Mouse (Mus musculus) thymus, adult 2 months (tissue): Measurements from ENCODE around the gene Fam166a.

Source experiments
- CTCF ChIP-seq: fragments of 200-500 bp; IDR thresholded peaks from 2 replicates; pipeline ENCODE4 v1.5.1; 2012; ENCODE audit warnings: mild to moderate bottlenecking, control low read depth, low read length, moderate library complexity, borderline replicate concordance; ENCODE audit not compliant: control insufficient read depth, poor library complexity, insufficient read depth; ENCODE audit errors: extremely low read depth
- POLR2A ChIP-seq: fragments of 200-500 bp; IDR thresholded peaks from 2 replicates; pipeline ENCODE4 v1.6.1; 2012; ENCODE audit warnings: mild to moderate bottlenecking, low read length, control low read depth, moderate library complexity; ENCODE audit not compliant: control insufficient read depth, poor library complexity, insufficient read depth; ENCODE audit errors: extremely low read depth

DNA sequence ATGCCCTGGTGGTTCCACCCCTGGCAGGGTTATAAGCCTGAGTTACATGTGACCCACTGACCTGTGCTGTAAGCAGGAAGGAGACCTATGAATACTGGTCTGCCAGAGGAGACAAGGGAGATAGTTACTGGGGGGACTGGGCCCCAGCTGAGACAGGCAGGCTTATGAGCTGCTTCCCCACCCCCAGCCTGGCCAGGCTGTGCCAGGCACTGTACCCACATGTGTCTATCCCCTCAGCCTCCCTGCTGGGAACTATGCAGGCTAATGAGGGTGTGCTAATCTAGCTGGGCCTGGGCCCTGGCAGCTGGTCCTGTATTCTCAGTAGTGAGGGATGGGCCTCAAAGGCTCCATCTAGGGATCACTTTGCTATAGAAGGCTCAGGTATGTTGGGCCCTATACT lies 48.7 kb downstream of the Fam166a start:
- TF ChIP-seq CTCF, result no peak
- TF ChIP-seq POLR2A, result no peak
